Mouse (Mus musculus): ENCODE results near the gene Cdkn1c. TPM values are rescaled to one million over a fixed set of nuclear protein-coding genes. Genes with fewer than 3 reads are reported as not detected.

Gene Cdkn1c
- total and polyA plus RNA-seq, 2 experiments: 2.2 to 2.4 TPM

DNA sequence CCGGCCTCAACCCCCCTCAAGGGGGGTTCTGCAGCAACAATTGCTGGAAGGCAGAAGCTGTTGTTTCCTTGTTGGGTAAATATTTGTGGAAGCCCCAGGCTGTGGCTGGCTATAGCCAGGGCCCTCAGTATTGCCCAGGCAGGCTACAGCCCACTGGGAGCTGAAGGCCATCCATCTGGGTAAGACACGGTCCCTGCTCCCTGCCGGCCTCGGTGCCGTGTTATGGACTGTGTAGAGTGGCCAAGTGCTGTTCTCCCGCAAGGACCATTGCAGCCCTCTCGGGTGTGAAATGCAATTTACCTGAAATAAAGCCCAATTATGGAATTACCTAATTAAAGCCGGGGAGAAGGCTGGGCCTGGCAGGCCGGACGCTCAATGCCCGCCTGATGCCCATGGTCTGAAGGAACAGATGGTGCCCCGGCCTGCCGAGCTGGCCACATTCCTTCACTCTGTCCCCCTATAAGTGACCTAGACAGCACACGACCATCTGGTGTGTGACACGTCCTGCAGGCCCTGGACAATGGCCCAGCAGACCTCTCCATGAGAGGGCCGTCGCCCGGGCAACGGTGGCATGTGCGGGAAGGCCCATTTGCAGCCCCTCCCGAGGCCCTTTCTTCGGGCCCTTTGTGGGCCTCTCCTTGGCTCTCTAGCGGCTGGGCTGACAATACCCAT is 32.6 kb downstream of the Cdkn1c start:
- DNase-seq (ENCODE audit: extremely low read depth, low read depth, low spot score): no peak
- Histone ChIP-seq H3K79me2 (ENCODE audit: control insufficient read depth, insufficient read depth, low read length) (no peaks in the 10 kb centered on the region), H3K27ac (replicated peaks; ENCODE audit: insufficient read depth, low read depth, low read length) (no peak overlapping the region), H3K9ac (ENCODE audit: low read depth, low read length) (no peak overlapping the region), H3K4me3 (ENCODE audit: insufficient read depth, low read depth, low read length) (no peak overlapping the region), H3K36me3 (ENCODE audit: control insufficient read depth, insufficient read depth, low read length) (no peaks in the 10 kb centered on the region), H3K27me3 (ENCODE audit: control insufficient read depth, insufficient read depth, low read length) (no peaks in the 10 kb centered on the region), H3K4me1 (ENCODE audit: control insufficient read depth, insufficient read depth, low read length) (no peaks in the 10 kb centered on the region)
- 89% methylated on average over 23 of the region's 23 CpGs for WGBS
- no peak for TF ChIP-seq POLR2A (IDR thresholded peaks at IDR 0.05; ENCODE audit: extremely low read depth, insufficient read depth, low read length)
- TF ChIP-seq CTCF (IDR thresholded peaks at IDR 0.05; ENCODE audit: low read depth, low read length): no peak

DNA sequence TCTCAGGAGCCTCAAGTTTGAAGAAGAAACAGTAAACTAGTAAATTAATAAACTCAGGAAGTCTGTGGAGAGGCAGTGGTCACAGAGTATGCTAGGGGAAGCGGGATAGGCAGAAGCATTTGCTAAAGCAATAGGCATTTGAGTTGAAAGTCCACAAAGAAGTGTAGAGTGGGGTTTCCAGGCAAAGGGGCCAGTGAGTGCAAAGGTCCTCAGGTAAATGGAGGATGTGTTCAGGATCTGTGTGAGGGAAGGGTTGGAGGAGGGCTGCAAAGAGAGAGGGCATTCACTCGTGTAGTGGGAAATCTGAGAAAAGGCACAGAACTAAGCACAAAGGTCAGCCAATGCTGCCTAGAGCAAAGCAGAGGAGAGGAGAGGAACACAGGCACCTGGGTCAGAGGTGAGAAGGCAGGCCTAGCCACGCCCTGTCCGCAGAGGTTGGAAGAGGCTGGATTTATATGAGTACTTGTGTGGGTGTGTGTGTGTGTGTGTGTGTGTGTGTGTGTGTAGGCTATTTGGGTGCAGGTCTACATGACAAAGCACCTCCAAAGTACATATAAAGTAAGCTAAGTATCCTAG is 41.2 kb downstream of the Cdkn1c start:
- peaks cover 3% of the 10 kb centered on the region for H3K4me1 ChIP-seq (ENCODE audit: control insufficient read depth, insufficient read depth, low read length)
- no peaks in the 10 kb centered on the region for H3K79me2 ChIP-seq (ENCODE audit: control insufficient read depth, insufficient read depth, low read length)
- H3K9ac ChIP-seq (ENCODE audit: low read depth, low read length): no peak overlapping the region
- no peak for TF ChIP-seq POLR2A (IDR thresholded peaks at IDR 0.05; ENCODE audit: extremely low read depth, insufficient read depth, low read length)
- TF ChIP-seq CTCF (IDR thresholded peaks at IDR 0.05; ENCODE audit: low read depth, low read length): no peak
- 36% methylated on average over 4 of the region's 4 CpGs for WGBS
- peak; percentile 54 for DNase-seq (ENCODE audit: extremely low read depth, low read depth, low spot score)
- no peaks in the 10 kb centered on the region for H3K36me3 ChIP-seq (ENCODE audit: control insufficient read depth, insufficient read depth, low read length)
- no peak overlapping the region for H3K4me3 ChIP-seq (ENCODE audit: insufficient read depth, low read depth, low read length)
- H3K27me3 ChIP-seq (ENCODE audit: control insufficient read depth, insufficient read depth, low read length): no peaks in the 10 kb centered on the region
- no peak overlapping the region for H3K27ac ChIP-seq (replicated peaks; ENCODE audit: insufficient read depth, low read depth, low read length)

DNA sequence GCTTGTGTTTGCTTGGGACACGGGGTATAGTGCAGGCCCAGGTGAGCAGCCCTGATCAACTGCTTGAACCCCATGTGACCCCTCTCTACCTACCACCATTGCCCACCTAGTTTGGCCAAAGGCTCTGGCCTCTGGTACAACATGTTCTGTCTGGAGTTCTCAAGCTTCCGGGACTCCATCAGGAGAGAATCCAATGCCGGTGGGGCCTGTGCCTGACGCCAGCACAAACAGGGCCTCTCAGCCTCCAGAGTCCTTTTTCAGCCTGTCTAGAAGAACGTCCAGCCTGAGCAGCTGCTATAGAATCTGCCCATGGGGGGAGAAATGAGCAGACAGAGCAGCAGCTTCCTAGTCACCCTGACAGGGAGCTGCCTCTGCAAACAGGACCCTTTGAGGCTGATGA is 43.0 kb downstream of the Cdkn1c start:
- no peak for DNase-seq (ENCODE audit: extremely low read depth, low read depth, low spot score)
- TF ChIP-seq CTCF (IDR thresholded peaks at IDR 0.05; ENCODE audit: low read depth, low read length): no peak
- TF ChIP-seq POLR2A (IDR thresholded peaks at IDR 0.05; ENCODE audit: extremely low read depth, insufficient read depth, low read length): no peak
- Histone ChIP-seq H3K36me3 (ENCODE audit: control insufficient read depth, insufficient read depth, low read length) (no peaks in the 10 kb centered on the region), H3K4me3 (ENCODE audit: insufficient read depth, low read depth, low read length) (no peak overlapping the region), H3K27ac (replicated peaks; ENCODE audit: insufficient read depth, low read depth, low read length) (no peak overlapping the region), H3K4me1 (ENCODE audit: control insufficient read depth, insufficient read depth, low read length) (peaks cover 3% of the 10 kb centered on the region), H3K79me2 (ENCODE audit: control insufficient read depth, insufficient read depth, low read length) (no peaks in the 10 kb centered on the region), H3K27me3 (ENCODE audit: control insufficient read depth, insufficient read depth, low read length) (no peaks in the 10 kb centered on the region), H3K9ac (ENCODE audit: low read depth, low read length) (no peak overlapping the region)
- WGBS: 87% methylated on average over 5 of the region's 5 CpGs

DNA sequence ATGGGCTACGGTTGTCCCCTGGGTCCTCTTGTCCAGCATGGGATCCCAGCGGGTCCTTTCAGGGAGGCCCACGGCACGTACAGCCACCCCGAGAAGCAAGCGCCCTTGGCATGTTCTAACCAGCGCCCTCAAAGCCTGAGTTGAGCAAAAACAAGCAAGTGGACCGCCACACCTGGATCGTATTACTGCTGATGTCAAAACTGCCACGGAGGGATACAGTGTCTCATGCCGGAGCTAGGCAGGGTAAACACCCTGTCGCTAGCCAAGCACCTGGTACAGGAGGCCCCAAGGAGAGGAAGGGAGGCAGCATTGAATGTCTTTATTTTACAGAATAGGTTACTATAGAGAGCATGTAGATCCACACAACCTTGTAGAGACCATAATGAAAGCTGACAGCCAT is 44.4 kb downstream of the Cdkn1c start:
- H3K4me3 ChIP-seq (ENCODE audit: insufficient read depth, low read depth, low read length): no peak overlapping the region
- H3K27me3 ChIP-seq (ENCODE audit: control insufficient read depth, insufficient read depth, low read length): no peaks in the 10 kb centered on the region
- H3K4me1 ChIP-seq (ENCODE audit: control insufficient read depth, insufficient read depth, low read length): peaks cover 3% of the 10 kb centered on the region
- H3K27ac ChIP-seq (replicated peaks; ENCODE audit: insufficient read depth, low read depth, low read length): no peak overlapping the region
- no peaks in the 10 kb centered on the region for H3K79me2 ChIP-seq (ENCODE audit: control insufficient read depth, insufficient read depth, low read length)
- TF ChIP-seq POLR2A (IDR thresholded peaks at IDR 0.05; ENCODE audit: extremely low read depth, insufficient read depth, low read length): no peak
- no peak for TF ChIP-seq CTCF (IDR thresholded peaks at IDR 0.05; ENCODE audit: low read depth, low read length)
- H3K36me3 ChIP-seq (ENCODE audit: control insufficient read depth, insufficient read depth, low read length): no peaks in the 10 kb centered on the region
- 95% methylated on average over 12 of the region's 12 CpGs for WGBS
- no peak overlapping the region for H3K9ac ChIP-seq (ENCODE audit: low read depth, low read length)
- no peak for DNase-seq (ENCODE audit: extremely low read depth, low read depth, low spot score)

DNA sequence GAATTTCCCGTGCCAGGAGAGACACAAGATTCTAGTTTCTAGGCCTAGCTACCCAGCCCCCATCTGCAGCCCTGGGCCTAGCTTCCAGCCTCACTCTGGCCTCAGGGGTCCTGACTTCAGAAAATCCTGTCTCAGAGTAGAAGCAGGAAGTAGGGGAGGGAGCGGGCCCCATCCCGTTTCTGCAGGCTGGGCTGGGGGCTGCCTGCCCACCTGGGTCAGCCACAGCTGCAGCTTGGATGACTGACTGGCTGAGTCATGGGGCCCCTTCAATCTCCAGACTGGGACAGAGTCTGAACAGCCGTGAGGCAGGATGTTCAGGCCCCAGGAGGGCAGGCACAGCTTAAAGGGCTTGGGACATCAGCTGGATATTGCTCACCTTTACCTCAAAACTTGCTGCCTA is 45.8 kb downstream of the Cdkn1c start:
- TF ChIP-seq CTCF (IDR thresholded peaks at IDR 0.05; ENCODE audit: low read depth, low read length) (no peak), POLR2A (IDR thresholded peaks at IDR 0.05; ENCODE audit: extremely low read depth, insufficient read depth, low read length) (no peak)
- Histone ChIP-seq H3K4me3 (ENCODE audit: insufficient read depth, low read depth, low read length) (no peak overlapping the region), H3K9ac (ENCODE audit: low read depth, low read length) (no peak overlapping the region), H3K27me3 (ENCODE audit: control insufficient read depth, insufficient read depth, low read length) (no peaks in the 10 kb centered on the region), H3K79me2 (ENCODE audit: control insufficient read depth, insufficient read depth, low read length) (no peaks in the 10 kb centered on the region), H3K36me3 (ENCODE audit: control insufficient read depth, insufficient read depth, low read length) (no peaks in the 10 kb centered on the region), H3K27ac (replicated peaks; ENCODE audit: insufficient read depth, low read depth, low read length) (no peak overlapping the region), H3K4me1 (ENCODE audit: control insufficient read depth, insufficient read depth, low read length) (peaks cover 3% of the 10 kb centered on the region)
- no peak for DNase-seq (ENCODE audit: extremely low read depth, low read depth, low spot score)
- WGBS: 71% methylated on average over 4 of the region's 4 CpGs

DNA sequence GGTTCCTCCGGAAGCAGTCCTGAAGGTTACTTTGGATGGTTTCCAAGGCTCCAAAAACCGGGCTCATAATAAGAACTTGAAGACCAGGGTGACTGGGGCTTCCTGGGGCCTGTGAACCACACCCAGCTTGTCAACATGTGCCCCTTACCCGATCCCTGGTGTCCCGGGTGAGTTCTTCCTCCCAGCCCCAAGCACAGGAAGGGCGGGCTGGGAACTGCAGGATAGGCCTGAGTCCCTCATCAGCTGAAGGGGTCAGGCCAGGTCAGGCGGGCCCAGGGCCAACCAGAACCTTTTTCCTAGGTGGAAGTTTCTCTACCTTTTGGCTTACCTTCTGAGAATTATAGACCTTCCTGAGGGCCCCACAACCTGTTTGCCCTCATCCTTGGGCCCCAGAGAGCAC is 48.2 kb downstream of the Cdkn1c start:
- Histone ChIP-seq H3K4me3 (ENCODE audit: insufficient read depth, low read depth, low read length) (no peak overlapping the region), H3K27me3 (ENCODE audit: control insufficient read depth, insufficient read depth, low read length) (no peaks in the 10 kb centered on the region), H3K36me3 (ENCODE audit: control insufficient read depth, insufficient read depth, low read length) (no peaks in the 10 kb centered on the region), H3K4me1 (ENCODE audit: control insufficient read depth, insufficient read depth, low read length) (no peaks in the 10 kb centered on the region), H3K79me2 (ENCODE audit: control insufficient read depth, insufficient read depth, low read length) (no peaks in the 10 kb centered on the region), H3K9ac (ENCODE audit: low read depth, low read length) (no peak overlapping the region), H3K27ac (replicated peaks; ENCODE audit: insufficient read depth, low read depth, low read length) (no peak overlapping the region)
- WGBS: 53% methylated on average over 6 of the region's 6 CpGs
- no peak for DNase-seq (ENCODE audit: extremely low read depth, low read depth, low spot score)
- TF ChIP-seq CTCF (IDR thresholded peaks at IDR 0.05; ENCODE audit: low read depth, low read length) (no peak), POLR2A (IDR thresholded peaks at IDR 0.05; ENCODE audit: extremely low read depth, insufficient read depth, low read length) (no peak)
